Mouse (Mus musculus) ES-E14 (cell line): ENCODE data around the gene Zfp668. TPM values are rescaled to one million over a fixed set of nuclear protein-coding genes. Genes with fewer than 3 reads are reported as not detected.
"Not testable (repeated sequence)": the region's sequence is repeated elsewhere in the genome, so short reads cannot be mapped to it uniquely, and the experiment has no call there.

ENCODE experiments used
- DNase-seq: peaks from one replicate; pipeline ENCODE4 v3.0.0-alpha.2; 2013; ENCODE audit warnings: low read depth, low spot score
- H3K27ac ChIP-seq: 2 replicates; pipeline ENCODE4 v1.5.1; 2012; ENCODE audit warnings: low read depth, mild to moderate bottlenecking, low read length, moderate library complexity, mixed read lengths; ENCODE audit not compliant: poor library complexity, insufficient read depth, severe bottlenecking
- H3K36me3 ChIP-seq: 2 replicates; pipeline ENCODE4 v1.6.1; 2012; ENCODE audit warnings: mild to moderate bottlenecking, low read length, moderate library complexity, mixed read lengths; ENCODE audit not compliant: control insufficient read depth, poor library complexity, insufficient read depth, severe bottlenecking
- H3K4me1 ChIP-seq, 2 experiments: fragments of 150-350 bp in 1 of 2; sonication (generic) in 1 of 2; 2 replicates each; pipeline ENCODE4 v1.6.1; 2012; ENCODE audit warnings: low read length in 2 of 2, mild to moderate bottlenecking in 1 of 2, mixed read lengths in 1 of 2; ENCODE audit not compliant: control insufficient read depth in 2 of 2, insufficient read depth in 2 of 2, poor library complexity in 1 of 2
- H3K4me3 ChIP-seq, 2 experiments: fragments of 150-350 bp in 1 of 2; sonication (generic) in 1 of 2; 2 replicates each; pipeline ENCODE4 v1.5.1; 2012; ENCODE audit warnings: low read length in 2 of 2, low read depth in 1 of 2, mild to moderate bottlenecking in 1 of 2, mixed read lengths in 1 of 2; ENCODE audit not compliant: insufficient read depth in 1 of 2, poor library complexity in 1 of 2, severe bottlenecking in 1 of 2
- H3K9ac ChIP-seq: 2 replicates; pipeline ENCODE4 v1.6.1; 2012; ENCODE audit warnings: low read depth, mild to moderate bottlenecking, low read length, mixed read lengths; ENCODE audit not compliant: poor library complexity, insufficient read depth, severe bottlenecking
- H3K9me3 ChIP-seq: fragments of 150-350 bp; sonication (generic); 2 replicates; pipeline ENCODE4 v1.6.1; 2012; ENCODE audit warnings: low read depth, mild to moderate bottlenecking, low read length; ENCODE audit not compliant: control insufficient read depth, insufficient read depth
- CHD2 ChIP-seq: IDR thresholded peaks from 2 replicates; pipeline ENCODE4 v1.6.1; 2014; ENCODE audit warnings: mild to moderate bottlenecking, low read depth, low read length, inconsistent platforms
- HCFC1 ChIP-seq: IDR thresholded peaks from 2 replicates; pipeline ENCODE4 v1.6.1; 2012; ENCODE audit warnings: low read length, inconsistent platforms, borderline replicate concordance; ENCODE audit not compliant: insufficient read depth
- MAFK ChIP-seq: IDR thresholded peaks from 2 replicates; pipeline ENCODE4 v1.6.1; 2014; ENCODE audit warnings: mild to moderate bottlenecking, low read depth, low read length, inconsistent platforms; ENCODE audit not compliant: insufficient read depth
- ZC3H11A ChIP-seq: IDR thresholded peaks from 2 replicates; pipeline ENCODE4 v1.6.1; 2012; ENCODE audit warnings: low read depth, mild to moderate bottlenecking, inconsistent platforms, low read length, borderline replicate concordance
- ZNF384 ChIP-seq: IDR thresholded peaks from 2 replicates; pipeline ENCODE4 v1.6.1; 2012; ENCODE audit warnings: low read depth, low read length, inconsistent platforms
- in situ Hi-C, 2 experiments: fragments of 600-800 bp; cut with MboI; formaldehyde crosslinking; loops; one replicate each; pipeline ENCODE4 v1.15.1; 2025; ENCODE audit warnings: low sequenced_read_pairs in 2 of 2, inconsistent platforms in 1 of 2; ENCODE audit not compliant: unreplicated experiment in 2 of 2
- total RNA-seq: library from RNA; depleted of rRNA; stranded (reverse); fragments of 300-350 nt; gene quantifications from 2 replicates; pipeline ENCODE4 v1.2.3, GENCODE M21; 2012

Gene Zfp668
- total RNA-seq, 1 experiment = 8.6 TPM

DNA sequence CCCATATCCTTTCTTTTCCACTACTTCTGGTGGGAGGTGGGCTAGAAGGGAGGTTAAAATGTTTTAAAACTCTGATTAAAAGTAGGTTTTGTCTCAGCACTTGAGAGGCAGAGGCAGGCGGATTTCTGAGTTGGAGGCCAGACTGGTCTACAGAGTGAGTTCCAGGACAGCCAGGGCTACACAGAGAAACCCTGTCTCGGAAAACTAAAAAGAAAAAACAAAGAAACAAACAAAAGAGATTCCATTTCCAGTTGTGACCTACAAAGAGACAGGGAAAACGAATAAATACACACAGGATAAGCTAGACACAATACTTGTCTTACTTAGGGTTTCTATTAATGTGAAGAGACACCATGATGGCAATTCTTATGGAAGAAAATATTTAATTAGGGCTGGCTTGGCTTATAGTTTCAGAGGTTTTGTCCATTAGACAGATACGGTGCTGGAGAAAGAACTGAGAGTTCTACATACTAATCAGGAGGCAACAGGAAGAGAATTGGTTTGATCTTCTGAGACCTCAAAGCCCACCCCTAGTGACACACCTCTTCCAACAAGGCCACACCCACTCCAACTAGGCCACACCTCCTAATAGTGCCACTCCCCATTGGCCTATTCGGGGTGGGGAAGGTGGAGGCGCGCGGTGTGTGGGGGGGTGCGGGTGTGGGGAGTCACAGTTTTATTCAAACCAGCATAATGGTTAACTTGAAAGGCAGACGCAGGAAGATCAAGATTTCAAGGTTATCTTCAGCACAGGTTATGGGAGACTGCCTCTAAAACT is 21.7 kb upstream of the Zfp668 start:
- Histone ChIP-seq H3K9me3 (no peaks in the 10 kb centered on the region), H3K27ac (no peak overlapping the region), H3K4me1 (peaks cover 0 to 5% of the 10 kb centered on the region in 2 experiments; a peak in 1 of 4 replicates), H3K36me3 (0 out of 2 replicates have a peak, but pooled peaks cover under 1% of the 10 kb centered on the region), H3K9ac (no peak overlapping the region), H3K4me3 (no peak overlapping the region)
- in situ Hi-C loops = no loop called here
- DNase-seq = no peak
- TF ChIP-seq HCFC1 (no peak), ZNF384 (no peak), CHD2 (no peak), ZC3H11A (no peak), MAFK (no peak)

DNA sequence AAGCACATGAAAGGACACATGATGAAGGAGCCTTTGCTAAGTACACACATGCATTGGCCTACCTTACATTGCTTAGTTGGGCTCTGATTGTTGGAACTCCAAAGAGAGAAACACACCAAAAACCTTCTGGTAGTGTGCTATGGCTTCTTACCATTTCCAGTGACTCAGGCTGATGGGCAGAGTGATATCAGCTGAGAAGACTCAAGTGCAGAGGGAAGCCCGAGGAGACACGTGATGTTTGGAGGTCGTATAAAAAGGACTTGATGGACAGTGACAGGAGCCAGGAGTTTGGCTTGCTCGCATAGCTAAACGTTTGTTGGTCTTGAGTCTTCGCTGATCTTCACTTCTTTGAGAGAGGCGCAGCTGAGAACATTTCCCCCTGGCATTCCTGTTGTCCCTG is 20.9 kb upstream of the Zfp668 start:
- TF ChIP-seq ZNF384 = no peak
- no peak for TF ChIP-seq MAFK
- no peak for TF ChIP-seq CHD2
- no peak for TF ChIP-seq ZC3H11A
- TF ChIP-seq HCFC1 = no peak

DNA sequence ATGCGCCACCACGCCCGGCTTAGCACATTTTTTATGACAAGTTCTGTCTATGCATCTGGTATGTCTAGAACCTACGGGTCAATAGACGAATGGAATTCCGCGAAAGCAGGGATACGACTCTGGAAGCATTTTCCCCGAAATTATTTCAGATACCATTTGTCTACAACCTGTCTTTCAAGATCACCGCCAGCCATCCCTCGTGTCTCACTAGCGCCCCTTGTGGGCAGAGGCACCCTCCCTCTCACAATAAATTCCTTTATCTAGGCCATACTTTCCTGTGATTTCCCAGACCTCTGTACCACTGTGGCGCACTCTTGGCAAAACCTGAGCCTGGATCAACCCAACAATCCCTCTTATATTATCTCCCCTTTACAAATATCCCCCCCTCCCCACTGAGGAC is 19.8 kb upstream of the Zfp668 start:
- H3K36me3 ChIP-seq = peaks cover 7% of the 10 kb centered on the region; the same call in 1 of the 2 replicates
- H3K27ac ChIP-seq = no peak overlapping the region
- peaks cover 0 to 5% of the 10 kb centered on the region in 2 experiments; a peak in 1 of 4 replicates for H3K4me1 ChIP-seq
- in situ Hi-C loops = no loop called here
- peak; percentile 84 for DNase-seq
- 0 out of 4 replicates have a peak overlapping the region, but pooled peaks of 1 of the 2 experiments have one; percentile 3 for H3K4me3 ChIP-seq
- no peak overlapping the region for H3K9ac ChIP-seq
- H3K9me3 ChIP-seq = no peaks in the 10 kb centered on the region
- 0 out of 2 replicates have a peak, but pooled peaks have one; percentile 3 for TF ChIP-seq ZC3H11A
- peak; percentile 28; the same call in 1 of the 2 replicates for TF ChIP-seq HCFC1
- no peak for TF ChIP-seq CHD2

More for the DNA sequence above, 20.9 kb upstream of the Zfp668 start:
- in situ Hi-C loops = no loop called here
- Histone ChIP-seq H3K4me1 (peaks cover 0 to 5% of the 10 kb centered on the region in 2 experiments; a peak in 1 of 4 replicates), H3K9ac (no peak overlapping the region), H3K4me3 (no peak overlapping the region), H3K27ac (no peak overlapping the region), H3K36me3 (peaks cover 7% of the 10 kb centered on the region; the same call in 1 of the 2 replicates), H3K9me3 (no peaks in the 10 kb centered on the region)
- DNase-seq = no peak

DNA sequence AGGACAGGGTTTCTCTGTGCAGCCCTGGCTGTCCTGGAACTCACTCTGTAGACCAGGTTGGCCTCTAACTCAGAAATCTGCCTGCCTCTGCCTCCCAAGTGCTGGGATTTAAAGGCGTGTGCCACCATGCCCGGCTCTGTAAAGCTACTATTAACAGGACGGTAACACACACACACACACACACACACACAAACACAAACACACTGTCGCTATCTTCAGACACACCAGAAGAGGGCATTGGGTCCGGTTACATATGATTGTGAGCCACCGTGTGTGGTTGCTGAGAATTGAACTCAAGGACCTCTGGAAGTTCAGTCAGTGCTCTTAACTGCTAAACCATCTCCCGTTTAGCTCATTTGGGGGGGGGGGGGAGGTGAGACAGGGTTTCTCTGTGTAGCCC is 19.3 kb upstream of the Zfp668 start:
- H3K4me1 ChIP-seq, in situ Hi-C loops, H3K9me3 ChIP-seq, H3K27ac ChIP-seq, DNase-seq, H3K36me3 ChIP-seq: not testable (repeated sequence)
- H3K4me3 ChIP-seq = peak overlapping the region; percentile 9 to 78; a peak in 3 of 4 replicates
- H3K9ac ChIP-seq = peak overlapping the region; percentile 31; the same call in 1 of the 2 replicates
